Mouse (Mus musculus) adrenal gland (tissue): Measurements from ENCODE around the gene Brf1.

ENCODE experiments used
- intact Hi-C: fragments of 180-260 bp; cut with DNase I; formaldehyde crosslinking; loops from one replicate; pipeline ENCODE4 v1.15.1; 2025

Gene Brf1

GRCm38 (mm10) chr12:112982031-112982430 lies 18.5 kb downstream of the Brf1 start:
- intact Hi-C loops, result no loop called here

GRCm38 (mm10) chr12:112977156-112977555 lies 23.3 kb downstream of the Brf1 start:
- intact Hi-C loops, result no loop called here

- intact Hi-C loops, result no loop called here
Measured at GRCm38 (mm10) chr12:112976371-112977073, 24.0 kb downstream of the Brf1 start, which contains the start of gene Btbd6. Gene Btbd6 (plus strand): TSS chr12:112976482.

- intact Hi-C loops, result no loop called here
Measured at GRCm38 (mm10) chr12:112974736-112975135, 25.8 kb downstream of the Brf1 start.

- intact Hi-C loops, result no loop called here
Measured at GRCm38 (mm10) chr12:112969616-112970015, 30.9 kb downstream of the Brf1 start.

- intact Hi-C loops, result no loop called here
Measured at GRCm38 (mm10) chr12:112968943-112969342, 31.6 kb downstream of the Brf1 start.

- intact Hi-C loops, result no loop called here
Measured at GRCm38 (mm10) chr12:112965783-112966182, 34.7 kb downstream of the Brf1 start.

- intact Hi-C loops, result no loop called here
Measured at GRCm38 (mm10) chr12:112961872-112962271, 38.6 kb downstream of the Brf1 start.

GRCm38 (mm10) chr12:112961428-112961827 lies 39.1 kb downstream of the Brf1 start:
- intact Hi-C loops, result no loop called here

- intact Hi-C loops, result loop anchor here (5.0 kb wide), 1 partner anchor 82 kb away; no protein-coding TSS in a partner anchor
Measured at GRCm38 (mm10) chr12:112959421-112959820, 41.1 kb downstream of the Brf1 start.

- intact Hi-C loops, result loop anchor here (5.0 kb wide), 1 partner anchor 81 kb away; no protein-coding TSS in a partner anchor
Measured at GRCm38 (mm10) chr12:112958303-112958702, 42.2 kb downstream of the Brf1 start.

- intact Hi-C loops, result loop anchor here (5.0 kb wide), 1 partner anchor 78 kb away; no protein-coding TSS in a partner anchor
Measured at GRCm38 (mm10) chr12:112955800-112956199, 44.7 kb downstream of the Brf1 start.

- intact Hi-C loops, result no loop called here
Measured at GRCm38 (mm10) chr12:112952926-112953565, 47.5 kb downstream of the Brf1 start.

- intact Hi-C loops, result no loop called here
Measured at GRCm38 (mm10) chr12:112952433-112952832, 48.1 kb downstream of the Brf1 start.

GRCm38 (mm10) chr12:112951150-112951842 lies 49.2 kb downstream of the Brf1 start:
- intact Hi-C loops, result no loop called here

GRCm38 (mm10) chr12:112950761-112951129 lies 49.8 kb downstream of the Brf1 start:
- intact Hi-C loops, result no loop called here

- intact Hi-C loops, result no loop called here
Measured at GRCm38 (mm10) chr12:112950040-112950760, 50.3 kb downstream of the Brf1 start.

- intact Hi-C loops, result no loop called here
Measured at GRCm38 (mm10) chr12:112947307-112947706, 53.2 kb downstream of the Brf1 start.

- intact Hi-C loops, result loop anchor here (5.0 kb wide), 1 partner anchor 66 kb away; no protein-coding TSS in a partner anchor
Measured at GRCm38 (mm10) chr12:112943669-112944068, 56.8 kb downstream of the Brf1 start.

GRCm38 (mm10) chr12:112941776-112942713 lies 58.5 kb downstream of the Brf1 start, which contains the start of gene Nudt14:
Gene Nudt14 (minus strand): TSS chr12:112942124.
- intact Hi-C loops, result loop anchor here (5.0 kb wide), 1 partner anchor 65 kb away; no protein-coding TSS in a partner anchor
